ENCODE assay signal across 13 mouse cellular contexts in the genomic region with DNA sequence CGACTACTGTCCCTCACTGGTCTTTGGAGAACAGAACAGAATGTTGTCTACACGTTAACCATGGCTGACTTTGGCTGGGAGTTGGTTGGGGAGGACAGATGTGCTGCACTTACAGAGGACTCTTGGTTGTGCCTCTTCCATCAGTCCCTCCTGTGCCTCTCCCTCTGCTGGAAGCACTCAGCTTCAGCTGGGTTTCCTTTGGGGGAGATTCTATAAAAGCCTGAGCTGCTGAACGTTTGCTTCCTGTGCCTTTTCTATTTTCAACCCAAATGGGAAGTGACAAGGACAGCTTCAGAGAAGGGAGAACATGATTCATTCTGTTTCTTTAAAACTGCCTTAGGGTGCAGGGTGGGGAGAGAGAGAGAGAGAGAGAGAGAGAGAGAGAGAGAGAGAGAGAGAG. TPM values are rescaled to one million over a fixed set of nuclear protein-coding genes. Genes with fewer than 3 reads are reported as not detected.
DNase-seq lines count a peak whose midpoint lies in the region; ATAC-seq and TF ChIP-seq lines count a peak whose summit lies in the region.
"Had no signal": no experiment of that assay in that cellular context is flagged by ENCODE, and none has a peak within 500 bp of the region (broad histone marks: within the 10 kb centered on the region; RNA-seq: fewer than 3 reads in every experiment).

No protein-coding gene starts in this region.

- no peak overlapping the region for H3K9ac ChIP-seq in liver, postnatal 0 days (replicated peaks)
- H3K9ac ChIP-seq in liver, embryonic 11.5 days (ENCODE audit: low read depth, low read length): no peak overlapping the region
- no peak overlapping the region for H3K9ac ChIP-seq in kidney, embryonic 15.5 days
- H3K9ac ChIP-seq: liver, embryonic 14.5 days; neural tube, embryonic 13.5 days had no signal

- no peak for DNase-seq in liver, postnatal 0 days
- no peak for DNase-seq in liver, embryonic 11.5 days (ENCODE audit: low spot score)
- peak; percentile 40 to 51 for DNase-seq in right cerebral cortex, adult 2 months (ENCODE audit: low spot score in 2 of 2)
- DNase-seq in c-Kit-positive CD71-positive TER-119-positive erythroid progenitor cells, embryonic 14.5 days (ENCODE audit: low spot score): no peak
- DNase-seq: cerebellum, adult 8-10 months; gastrocnemius, postnatal 25 days had no signal

- 36% methylated on average over 3 of the region's 3 CpGs for WGBS in liver, postnatal 0 days (ENCODE audit: insufficient replicate concordance)
- 51% methylated on average over 3 of the region's 3 CpGs for WGBS in liver, embryonic 11.5 days
- 63% methylated on average over 3 of the region's 3 CpGs for WGBS in kidney, embryonic 15.5 days

- TF ChIP-seq CTCF in liver, postnatal 0 days (IDR thresholded peaks at IDR 0.05; ENCODE audit: low read depth): 0 out of 2 replicates have a peak, but pooled peaks have one; percentile 8

- H3K4me3 ChIP-seq in liver, postnatal 0 days (ENCODE audit: low read depth, low read length): no peak overlapping the region
- H3K4me3 ChIP-seq in liver, embryonic 11.5 days (ENCODE audit: low read depth, low read length): no peak overlapping the region
- no peak overlapping the region for H3K4me3 ChIP-seq in kidney, embryonic 15.5 days (replicated peaks)
- H3K4me3 ChIP-seq: forebrain, embryonic 10.5 days; neural tube, embryonic 13.5 days had no signal

- H3K27me3 ChIP-seq in liver, postnatal 0 days (ENCODE audit: insufficient read depth, low read length): no peaks in the 10 kb centered on the region
- no peaks in the 10 kb centered on the region for H3K27me3 ChIP-seq in liver, embryonic 11.5 days (replicated peaks; ENCODE audit: control insufficient read depth, insufficient read depth, low read length)
- H3K27me3 ChIP-seq in kidney, embryonic 15.5 days: no peaks in the 10 kb centered on the region
- H3K27me3 ChIP-seq: neural tube, embryonic 13.5 days had no signal

- no peaks in the 10 kb centered on the region for H3K36me3 ChIP-seq in liver, postnatal 0 days (replicated peaks; ENCODE audit: insufficient read depth, low read length)
- H3K36me3 ChIP-seq in liver, embryonic 11.5 days (ENCODE audit: control insufficient read depth, insufficient read depth, low read length): no peaks in the 10 kb centered on the region
- H3K36me3 ChIP-seq in kidney, embryonic 15.5 days: no peaks in the 10 kb centered on the region
- H3K36me3 ChIP-seq: forebrain, embryonic 10.5 days; neural tube, embryonic 13.5 days had no signal

- H3K9me3 ChIP-seq in liver, postnatal 0 days (ENCODE audit: low read length): no peaks in the 10 kb centered on the region
- H3K9me3 ChIP-seq in liver, embryonic 11.5 days (ENCODE audit: control insufficient read depth, low read length): no peaks in the 10 kb centered on the region
- H3K9me3 ChIP-seq in kidney, embryonic 15.5 days (replicated peaks): no peaks in the 10 kb centered on the region
- H3K9me3 ChIP-seq: forebrain, embryonic 10.5 days; neural tube, embryonic 13.5 days had no signal

- no peak overlapping the region for H3K27ac ChIP-seq in liver, postnatal 0 days (ENCODE audit: low read depth)
- no peak overlapping the region for H3K27ac ChIP-seq in liver, embryonic 11.5 days (ENCODE audit: low read depth, low read length)
- no peak overlapping the region for H3K27ac ChIP-seq in kidney, embryonic 15.5 days
- H3K27ac ChIP-seq: forebrain, embryonic 10.5 days; liver, embryonic 14.5 days; neural tube, embryonic 13.5 days had no signal

- no peak for TF ChIP-seq EP300 in liver, postnatal 0 days (IDR thresholded peaks at IDR 0.05; ENCODE audit: low read depth)

- no peak for ATAC-seq in liver, postnatal 0 days
- no peak for ATAC-seq in liver, embryonic 11.5 days (replicated peaks; ENCODE audit: low FRiP score)
- peak; percentile 86 for ATAC-seq in frontal cortex, adult (ENCODE audit: low TSS enrichment)
- peak; percentile 27 to 39; a peak in 1 of 4 replicates for ATAC-seq in hematopoietic stem cell, adult 5-6 weeks (replicated peaks in 1 of 2; ENCODE audit: insufficient read depth in 1 of 2, low FRiP score in 2 of 2, low TSS enrichment in 1 of 2, low read depth in 1 of 2, poor library complexity in 2 of 2, severe bottlenecking in 2 of 2)
- ATAC-seq in kidney, embryonic 15.5 days (replicated peaks; ENCODE audit: low FRiP score): no peak

- no peak overlapping the region for H3K4me2 ChIP-seq in liver, postnatal 0 days (ENCODE audit: low read depth, low read length)
- H3K4me2 ChIP-seq in liver, embryonic 11.5 days: no peak overlapping the region
- no peak overlapping the region for H3K4me2 ChIP-seq in kidney, embryonic 15.5 days
- H3K4me2 ChIP-seq: midbrain, embryonic 11.5 days; neural tube, embryonic 13.5 days had no signal

- H3K4me1 ChIP-seq in liver, postnatal 0 days (ENCODE audit: insufficient read depth): no peaks in the 10 kb centered on the region
- H3K4me1 ChIP-seq in liver, embryonic 11.5 days (replicated peaks; ENCODE audit: control insufficient read depth, insufficient read depth, low read length): no peaks in the 10 kb centered on the region
- no peaks in the 10 kb centered on the region for H3K4me1 ChIP-seq in kidney, embryonic 15.5 days
- H3K4me1 ChIP-seq: forebrain, embryonic 10.5 days; neural tube, embryonic 13.5 days had no signal

RNA-seq across cellular contexts. Expression of a gene that starts 28.5 kb away (rescaled TPM):
- polyA plus RNA-seq in liver, postnatal 0 days (2015; fragmentation: Nextera tagmentation; extraction: Ambion mirVana): 0.40 TPM in 2 replicates
- 2.1 and 2.4 TPM in 2 replicates for polyA plus RNA-seq in liver, embryonic 11.5 days (2014; fragmentation: Nextera tagmentation; extraction: Ambion mirVana)
- total RNA-seq in hematopoietic stem cell, adult 5-6 weeks (2017): 1.0 and 3.1 TPM in 2 replicates
- 1.7 and 2.1 TPM in 2 replicates for polyA plus RNA-seq in kidney, embryonic 15.5 days (2015; fragmentation: Nextera tagmentation; extraction: Ambion mirVana)

Comparison
In these comparisons a context has a peak if more than half of its experiments do, and no peak if none do; other contexts are left out.
1. ATAC-seq: peak in frontal cortex, adult (single experiment) and hematopoietic stem cell, adult 5-6 weeks (2 of 2); none in liver, postnatal 0 days (single experiment), liver, embryonic 11.5 days (single experiment) and kidney, embryonic 15.5 days (single experiment).
2. DNase-seq: peak in right cerebral cortex, adult 2 months (2 of 2); none in liver, postnatal 0 days (single experiment), liver, embryonic 11.5 days (single experiment) and c-Kit-positive CD71-positive TER-119-positive erythroid progenitor cells, embryonic 14.5 days (single experiment).